Mouse (Mus musculus) kidney, adult 2 months (tissue): ENCODE measurements at regions not wholly inside any gene's neighbourhood (a gene's known extent, or its start where the extent isn't known, plus 50 kb on each side); places are given as distances from the start of the nearest gene placed in this dataset.

Source experiments
- CTCF ChIP-seq: fragments of 200-500 bp; conservative IDR thresholded peaks from 2 replicates; pipeline ENCODE4 v1.5.1; 2011; ENCODE audit warnings: low read depth, mild to moderate bottlenecking, control low read depth, low read length, moderate library complexity, mixed read lengths; ENCODE audit not compliant: insufficient read depth, insufficient read length
- POLR2A ChIP-seq: fragments of 200-500 bp; IDR thresholded peaks from one replicate; pipeline ENCODE4 v1.6.1; 2011; ENCODE audit warnings: low read depth, low read length, control low read depth

- no peak for TF ChIP-seq POLR2A
- TF ChIP-seq CTCF: no peak
Observed at GRCm38 (mm10) chr16:30653806-30654205, 54.3 kb downstream of the Fam43a start.
